Mouse (Mus musculus) CH12.LX (cell line): ENCODE measurements around the gene Smad6.

Experiments
- MYC ChIP-seq: IDR thresholded peaks from 2 replicates; pipeline ENCODE4 v1.6.1; 2011; ENCODE audit warnings: low read depth, mild to moderate bottlenecking, improper control_type of control experiment, low read length
- NELFE ChIP-seq: IDR thresholded peaks from 2 replicates; pipeline ENCODE4 v1.6.1; 2011; ENCODE audit warnings: low read depth, low read length, improper control_type of control experiment
- POLR2A ChIP-seq: IDR thresholded peaks from 2 replicates; pipeline ENCODE4 v1.6.1; 2011; ENCODE audit warnings: low read depth, mild to moderate bottlenecking, improper control_type of control experiment, low read length
- ZNF384 ChIP-seq: IDR thresholded peaks from 2 replicates; pipeline ENCODE4 v1.6.1; 2012; ENCODE audit warnings: low read depth, low read length, improper control_type of control experiment, inconsistent platforms

- TF ChIP-seq POLR2A (no peak), NELFE (no peak), MYC (no peak), ZNF384 (no peak)
These were observed 71.5 kb downstream of the Smad6 start for GRCm38 (mm10) chr9:63950357-63950756.
